Mouse (Mus musculus): Measurements from ENCODE around the gene Trmt5. TPM values are rescaled to one million over a fixed set of nuclear protein-coding genes. Genes with fewer than 3 reads are reported as not detected.

Trmt5 gene
- polyA plus RNA-seq, 1 experiment from 2014 or later, result 18.3 TPM

GRCm38 (mm10) chr12:73265381-73265978 is 21.0 kb downstream of the Trmt5 start:
- DNase-seq (ENCODE audit: low spot score), result no peak
- Histone ChIP-seq H3K4me2 (ENCODE audit: low read depth, low read length, severe bottlenecking) (no peak overlapping the region), H3K36me3 (ENCODE audit: control insufficient read depth, insufficient read depth, low read length) (no peaks in the 10 kb centered on the region), H3K4me3 (ENCODE audit: low read depth, low read length) (no peak overlapping the region), H3K9me3 (ENCODE audit: control insufficient read depth, low read length) (no peaks in the 10 kb centered on the region), H3K27me3 (ENCODE audit: control insufficient read depth, insufficient read depth, low read length) (no peaks in the 10 kb centered on the region), H3K27ac (ENCODE audit: low read depth, low read length) (no peak overlapping the region), H3K4me1 (replicated peaks; ENCODE audit: control insufficient read depth, insufficient read depth, low read length) (no peaks in the 10 kb centered on the region), H3K9ac (ENCODE audit: low read length) (no peak overlapping the region)
- no peak for ATAC-seq (replicated peaks; ENCODE audit: low FRiP score)
- 83% methylated on average over 3 of the region's 3 CpGs for WGBS

- DNase-seq (ENCODE audit: low spot score) (no peak), ATAC-seq (replicated peaks; ENCODE audit: low FRiP score) (no peak)
- H3K27ac ChIP-seq (ENCODE audit: low read depth, low read length), result no peak overlapping the region
- no peaks in the 10 kb centered on the region for H3K9me3 ChIP-seq (ENCODE audit: control insufficient read depth, low read length)
- no peaks in the 10 kb centered on the region for H3K36me3 ChIP-seq (ENCODE audit: control insufficient read depth, insufficient read depth, low read length)
- no peak overlapping the region for H3K9ac ChIP-seq (ENCODE audit: low read length)
- no peaks in the 10 kb centered on the region for H3K4me1 ChIP-seq (replicated peaks; ENCODE audit: control insufficient read depth, insufficient read depth, low read length)
- no peaks in the 10 kb centered on the region for H3K27me3 ChIP-seq (ENCODE audit: control insufficient read depth, insufficient read depth, low read length)
- H3K4me3 ChIP-seq (ENCODE audit: low read depth, low read length), result no peak overlapping the region
- WGBS, result 97% methylated on average over 1 of the region's 1 CpGs
- H3K4me2 ChIP-seq (ENCODE audit: low read depth, low read length, severe bottlenecking), result no peak overlapping the region
Measured at GRCm38 (mm10) chr12:73260339-73260738, 26.2 kb downstream of the Trmt5 start.

GRCm38 (mm10) chr12:73259269-73259668 is 27.2 kb downstream of the Trmt5 start:
- Histone ChIP-seq H3K4me3 (ENCODE audit: low read depth, low read length) (no peak overlapping the region), H3K27ac (ENCODE audit: low read depth, low read length) (no peak overlapping the region), H3K36me3 (ENCODE audit: control insufficient read depth, insufficient read depth, low read length) (no peaks in the 10 kb centered on the region), H3K9me3 (ENCODE audit: control insufficient read depth, low read length) (no peaks in the 10 kb centered on the region), H3K27me3 (ENCODE audit: control insufficient read depth, insufficient read depth, low read length) (no peaks in the 10 kb centered on the region), H3K4me1 (replicated peaks; ENCODE audit: control insufficient read depth, insufficient read depth, low read length) (no peaks in the 10 kb centered on the region), H3K4me2 (ENCODE audit: low read depth, low read length, severe bottlenecking) (no peak overlapping the region), H3K9ac (ENCODE audit: low read length) (no peak overlapping the region)
- DNase-seq (ENCODE audit: low spot score), result no peak
- no peak for ATAC-seq (replicated peaks; ENCODE audit: low FRiP score)
- 96% methylated on average over 6 of the region's 6 CpGs for WGBS

GRCm38 (mm10) chr12:73255006-73255405 is 31.5 kb downstream of the Trmt5 start:
- Histone ChIP-seq H3K36me3 (ENCODE audit: control insufficient read depth, insufficient read depth, low read length) (no peaks in the 10 kb centered on the region), H3K9ac (ENCODE audit: low read length) (no peak overlapping the region), H3K27ac (ENCODE audit: low read depth, low read length) (no peak overlapping the region), H3K9me3 (ENCODE audit: control insufficient read depth, low read length) (no peaks in the 10 kb centered on the region), H3K4me2 (ENCODE audit: low read depth, low read length, severe bottlenecking) (no peak overlapping the region), H3K4me3 (ENCODE audit: low read depth, low read length) (no peak overlapping the region), H3K27me3 (ENCODE audit: control insufficient read depth, insufficient read depth, low read length) (no peaks in the 10 kb centered on the region), H3K4me1 (replicated peaks; ENCODE audit: control insufficient read depth, insufficient read depth, low read length) (no peaks in the 10 kb centered on the region)
- ATAC-seq (replicated peaks; ENCODE audit: low FRiP score) (no peak), DNase-seq (ENCODE audit: low spot score) (no peak)
- 66% methylated on average over 2 of the region's 2 CpGs for WGBS

GRCm38 (mm10) chr12:73245687-73246086 is 40.8 kb downstream of the Trmt5 start:
- Histone ChIP-seq H3K4me2 (ENCODE audit: low read depth, low read length, severe bottlenecking) (no peak overlapping the region), H3K9me3 (ENCODE audit: control insufficient read depth, low read length) (no peaks in the 10 kb centered on the region), H3K27me3 (ENCODE audit: control insufficient read depth, insufficient read depth, low read length) (no peaks in the 10 kb centered on the region), H3K9ac (ENCODE audit: low read length) (no peak overlapping the region), H3K36me3 (ENCODE audit: control insufficient read depth, insufficient read depth, low read length) (no peaks in the 10 kb centered on the region), H3K4me3 (ENCODE audit: low read depth, low read length) (no peak overlapping the region), H3K27ac (ENCODE audit: low read depth, low read length) (no peak overlapping the region), H3K4me1 (replicated peaks; ENCODE audit: control insufficient read depth, insufficient read depth, low read length) (no peaks in the 10 kb centered on the region)
- DNase-seq (ENCODE audit: low spot score) (no peak), ATAC-seq (replicated peaks; ENCODE audit: low FRiP score) (no peak)
- WGBS, result 84% methylated on average over 5 of the region's 5 CpGs

GRCm38 (mm10) chr12:73241960-73242359 is 44.5 kb downstream of the Trmt5 start:
- Histone ChIP-seq H3K4me3 (ENCODE audit: low read depth, low read length) (no peak overlapping the region), H3K4me2 (ENCODE audit: low read depth, low read length, severe bottlenecking) (no peak overlapping the region), H3K9ac (ENCODE audit: low read length) (no peak overlapping the region), H3K27ac (ENCODE audit: low read depth, low read length) (no peak overlapping the region), H3K9me3 (ENCODE audit: control insufficient read depth, low read length) (no peaks in the 10 kb centered on the region), H3K27me3 (ENCODE audit: control insufficient read depth, insufficient read depth, low read length) (no peaks in the 10 kb centered on the region), H3K36me3 (ENCODE audit: control insufficient read depth, insufficient read depth, low read length) (no peaks in the 10 kb centered on the region), H3K4me1 (replicated peaks; ENCODE audit: control insufficient read depth, insufficient read depth, low read length) (no peaks in the 10 kb centered on the region)
- ATAC-seq (replicated peaks; ENCODE audit: low FRiP score) (no peak; the same call in 1 of the 2 replicates), DNase-seq (ENCODE audit: low spot score) (no peak)
- 73% methylated on average over 10 of the region's 10 CpGs for WGBS

GRCm38 (mm10) chr12:73232586-73232985 is 53.9 kb downstream of the Trmt5 start:
- H3K27ac ChIP-seq (ENCODE audit: low read depth, low read length), result no peak overlapping the region
- H3K9me3 ChIP-seq (ENCODE audit: control insufficient read depth, low read length), result no peaks in the 10 kb centered on the region
- H3K4me3 ChIP-seq (ENCODE audit: low read depth, low read length), result no peak overlapping the region
- no peaks in the 10 kb centered on the region for H3K36me3 ChIP-seq (ENCODE audit: control insufficient read depth, insufficient read depth, low read length)
- H3K4me1 ChIP-seq (replicated peaks; ENCODE audit: control insufficient read depth, insufficient read depth, low read length), result no peaks in the 10 kb centered on the region
- no peak overlapping the region for H3K4me2 ChIP-seq (ENCODE audit: low read depth, low read length, severe bottlenecking)
- DNase-seq (ENCODE audit: low spot score), result no peak
- 78% methylated on average over 2 of the region's 2 CpGs for WGBS
- no peak for ATAC-seq (replicated peaks; ENCODE audit: low FRiP score)
- H3K27me3 ChIP-seq (ENCODE audit: control insufficient read depth, insufficient read depth, low read length), result no peaks in the 10 kb centered on the region
- H3K9ac ChIP-seq (ENCODE audit: low read length), result no peak overlapping the region

- no peak for DNase-seq (ENCODE audit: low spot score)
- H3K9ac ChIP-seq (ENCODE audit: low read length), result no peak overlapping the region
- no peak overlapping the region for H3K4me2 ChIP-seq (ENCODE audit: low read depth, low read length, severe bottlenecking)
- H3K9me3 ChIP-seq (ENCODE audit: control insufficient read depth, low read length), result no peaks in the 10 kb centered on the region
- no peaks in the 10 kb centered on the region for H3K27me3 ChIP-seq (ENCODE audit: control insufficient read depth, insufficient read depth, low read length)
- no peak overlapping the region for H3K4me3 ChIP-seq (ENCODE audit: low read depth, low read length)
- no peak for ATAC-seq (replicated peaks; ENCODE audit: low FRiP score)
- H3K27ac ChIP-seq (ENCODE audit: low read depth, low read length), result no peak overlapping the region
- no peaks in the 10 kb centered on the region for H3K36me3 ChIP-seq (ENCODE audit: control insufficient read depth, insufficient read depth, low read length)
- no peaks in the 10 kb centered on the region for H3K4me1 ChIP-seq (replicated peaks; ENCODE audit: control insufficient read depth, insufficient read depth, low read length)
Measured at GRCm38 (mm10) chr12:73231552-73231951, 55.0 kb downstream of the Trmt5 start.

GRCm38 (mm10) chr12:73230196-73230595 is 56.3 kb downstream of the Trmt5 start:
- ATAC-seq (replicated peaks; ENCODE audit: low FRiP score), result no peak
- no peaks in the 10 kb centered on the region for H3K27me3 ChIP-seq (ENCODE audit: control insufficient read depth, insufficient read depth, low read length)
- DNase-seq (ENCODE audit: low spot score), result no peak
- no peak overlapping the region for H3K27ac ChIP-seq (ENCODE audit: low read depth, low read length)
- H3K9me3 ChIP-seq (ENCODE audit: control insufficient read depth, low read length), result no peaks in the 10 kb centered on the region
- no peaks in the 10 kb centered on the region for H3K4me1 ChIP-seq (replicated peaks; ENCODE audit: control insufficient read depth, insufficient read depth, low read length)
- no peak overlapping the region for H3K4me2 ChIP-seq (ENCODE audit: low read depth, low read length, severe bottlenecking)
- no peak overlapping the region for H3K4me3 ChIP-seq (ENCODE audit: low read depth, low read length)
- no peaks in the 10 kb centered on the region for H3K36me3 ChIP-seq (ENCODE audit: control insufficient read depth, insufficient read depth, low read length)
- H3K9ac ChIP-seq (ENCODE audit: low read length), result no peak overlapping the region

Data from forebrain, embryonic 11.5 days (tissue).